Mouse (Mus musculus) MEL (cell line): Measurements from ENCODE around the gene Tmem151b. TPM values are rescaled to one million over a fixed set of nuclear protein-coding genes. Genes with fewer than 3 reads are reported as not detected.

Experiments
- DNase-seq: peaks from one replicate; pipeline ENCODE4 v3.0.0; 2011; ENCODE audit warnings: low read depth, low spot score
- H3K27ac ChIP-seq: 2 replicates; pipeline ENCODE4 v1.5.1; 2012; ENCODE audit warnings: low read depth, mild to moderate bottlenecking, control low read depth, low read length, moderate library complexity; ENCODE audit not compliant: control insufficient read depth
- H3K27me3 ChIP-seq, 2 experiments: fragments of 150-350 bp in 1 of 2; sonication (generic) in 1 of 2; 2 replicates each; pipeline ENCODE4 v1.6.1; 2012; ENCODE audit warnings: low read length in 2 of 2, mild to moderate bottlenecking in 2 of 2, improper control_type of control experiment in 1 of 2, moderate library complexity in 1 of 2; ENCODE audit not compliant: insufficient read depth in 2 of 2, control insufficient read depth in 1 of 2
- H3K36me3 ChIP-seq, 2 experiments: 2 replicates each; pipeline ENCODE4 v1.6.1; 2012 to 2014; ENCODE audit warnings: low read length in 2 of 2, improper control_type of control experiment in 1 of 2, inconsistent platforms in 1 of 2, mild to moderate bottlenecking in 1 of 2; ENCODE audit not compliant: insufficient read depth in 2 of 2, control insufficient read depth in 1 of 2
- H3K4me1 ChIP-seq, 2 experiments: fragments of 150-350 bp in 1 of 2; sonication (generic) in 1 of 2; 2 replicates each; pipeline ENCODE4 v1.6.1; 2012; ENCODE audit warnings: low read length in 2 of 2, improper control_type of control experiment in 1 of 2, mild to moderate bottlenecking in 1 of 2; ENCODE audit not compliant: insufficient read depth in 2 of 2, control insufficient read depth in 1 of 2
- H3K4me3 ChIP-seq, 2 experiments: fragments of 150-350 bp in 1 of 2; sonication (generic) in 1 of 2; 2 replicates each; pipeline ENCODE4 v1.5.1; 2012; ENCODE audit warnings: low read depth in 2 of 2, low read length in 2 of 2, mild to moderate bottlenecking in 2 of 2, moderate library complexity in 2 of 2, control low read depth in 1 of 2, improper control_type of control experiment in 1 of 2; ENCODE audit not compliant: control insufficient read depth in 1 of 2, insufficient read depth in 1 of 2
- H3K79me2 ChIP-seq: 2 replicates; pipeline ENCODE4 v1.6.1; 2012; ENCODE audit warnings: mild to moderate bottlenecking, low read length, moderate library complexity; ENCODE audit not compliant: control insufficient read depth, poor library complexity, insufficient read depth
- H3K9ac ChIP-seq: 2 replicates; pipeline ENCODE4 v1.6.1; 2012; ENCODE audit warnings: low read depth, mild to moderate bottlenecking, control low read depth, low read length, moderate library complexity; ENCODE audit not compliant: control insufficient read depth, poor library complexity, severe bottlenecking
- H3K9me3 ChIP-seq: fragments of 150-350 bp; sonication (generic); replicated peaks from 2 replicates; pipeline ENCODE4 v1.6.1; 2012; ENCODE audit warnings: mild to moderate bottlenecking, low read length, improper control_type of control experiment, moderate library complexity; ENCODE audit not compliant: insufficient read depth
- CHD1 ChIP-seq: IDR thresholded peaks from 2 replicates; pipeline ENCODE4 v1.6.1; 2012; ENCODE audit warnings: low read depth, mild to moderate bottlenecking, inconsistent platforms, low read length, improper control_type of control experiment
- CHD2 ChIP-seq: IDR thresholded peaks from 2 replicates; pipeline ENCODE4 v1.6.1; 2011; ENCODE audit warnings: low read length, improper control_type of control experiment
- CTCF ChIP-seq, 3 experiments: IDR thresholded peaks in 2 of 3; conservative IDR thresholded peaks in 1 of 3; 2 replicates each; pipeline ENCODE4 v1.5.1; 2011 to 2012; ENCODE audit warnings: low read length in 3 of 3, low read depth in 2 of 3, mild to moderate bottlenecking in 2 of 3, improper control_type of control experiment in 1 of 3, inconsistent platforms in 1 of 3, mixed read lengths in 1 of 3, moderate library complexity in 1 of 3; ENCODE audit not compliant: control insufficient read depth in 1 of 3, insufficient read depth in 1 of 3, poor library complexity in 1 of 3, severe bottlenecking in 1 of 3
- ELF1 ChIP-seq: IDR thresholded peaks from 2 replicates; pipeline ENCODE4 v1.6.1; 2014; ENCODE audit warnings: low read depth, mild to moderate bottlenecking, inconsistent platforms, low read length, improper control_type of control experiment, moderate library complexity
- EP300 ChIP-seq, 2 experiments: IDR thresholded peaks; 2 replicates each; pipeline ENCODE4 v1.6.1; 2011; ENCODE audit warnings: improper control_type of control experiment in 2 of 2, low read length in 2 of 2, low read depth in 1 of 2, mild to moderate bottlenecking in 1 of 2
- JUND ChIP-seq: IDR thresholded peaks from 2 replicates; pipeline ENCODE4 v1.6.1; 2011; ENCODE audit warnings: low read depth, mild to moderate bottlenecking, improper control_type of control experiment, low read length
- KAT2A ChIP-seq: conservative IDR thresholded peaks from 2 replicates; pipeline ENCODE4 v1.6.1; 2012; ENCODE audit warnings: low read depth, low read length, improper control_type of control experiment, inconsistent platforms
- MAX ChIP-seq: IDR thresholded peaks from 2 replicates; pipeline ENCODE4 v1.6.1; 2011; ENCODE audit warnings: low read length, improper control_type of control experiment
- MAZ ChIP-seq: IDR thresholded peaks from 2 replicates; pipeline ENCODE4 v1.6.1; 2012; ENCODE audit warnings: low read depth, mild to moderate bottlenecking, inconsistent platforms, low read length, improper control_type of control experiment
- MEF2A ChIP-seq: IDR thresholded peaks from 2 replicates; pipeline ENCODE4 v1.6.1; 2014; ENCODE audit warnings: low read depth, mild to moderate bottlenecking, inconsistent platforms, low read length, improper control_type of control experiment; ENCODE audit not compliant: poor library complexity, insufficient replicate concordance, severe bottlenecking; ENCODE audit errors: extremely low read depth
- MYB ChIP-seq: IDR thresholded peaks from 2 replicates; pipeline ENCODE4 v1.6.1; 2011; ENCODE audit warnings: mild to moderate bottlenecking, low read depth, low read length, improper control_type of control experiment
- MYC ChIP-seq: IDR thresholded peaks from 2 replicates; pipeline ENCODE4 v1.6.1; 2011; ENCODE audit warnings: low read depth, mild to moderate bottlenecking, low read length, improper control_type of control experiment, moderate library complexity
- NRF1 ChIP-seq: IDR thresholded peaks from 2 replicates; pipeline ENCODE4 v1.6.1; 2014; ENCODE audit warnings: low read depth, mild to moderate bottlenecking, inconsistent platforms, low read length, improper control_type of control experiment, moderate library complexity; ENCODE audit not compliant: poor library complexity, insufficient read depth, severe bottlenecking
- POLR2A ChIP-seq, 2 experiments: IDR thresholded peaks; 2 replicates each; pipeline ENCODE4 v1.6.1; 2011 to 2012; ENCODE audit warnings: low read length in 2 of 2, mild to moderate bottlenecking in 2 of 2, control low read depth in 1 of 2, improper control_type of control experiment in 1 of 2, low read depth in 1 of 2, moderate library complexity in 1 of 2; ENCODE audit not compliant: control insufficient read depth in 1 of 2, insufficient read depth in 1 of 2, poor library complexity in 1 of 2
- POLR2AphosphoS5 ChIP-seq: IDR thresholded peaks from 2 replicates; pipeline ENCODE4 v1.6.1; 2012; ENCODE audit warnings: low read depth, borderline replicate concordance, mild to moderate bottlenecking, inconsistent platforms, low read length, moderate library complexity, mixed read lengths
- RAD21 ChIP-seq: IDR thresholded peaks from 2 replicates; pipeline ENCODE4 v1.6.1; 2011; ENCODE audit warnings: mild to moderate bottlenecking, low read depth, low read length, improper control_type of control experiment
- SIN3A ChIP-seq: IDR thresholded peaks from 2 replicates; pipeline ENCODE4 v1.6.1; 2012; ENCODE audit warnings: low read length, improper control_type of control experiment, inconsistent platforms
- SMC3 ChIP-seq: IDR thresholded peaks from 2 replicates; pipeline ENCODE4 v1.6.1; 2011; ENCODE audit warnings: low read depth, low read length, improper control_type of control experiment
- TAL1 ChIP-seq: IDR thresholded peaks from 2 replicates; pipeline ENCODE4 v1.6.1; 2012; ENCODE audit warnings: mild to moderate bottlenecking, inconsistent platforms, low read length, moderate library complexity, mixed read lengths
- TBP ChIP-seq: IDR thresholded peaks from 2 replicates; pipeline ENCODE4 v1.8.0; 2011; ENCODE audit warnings: low read depth, low read length, improper control_type of control experiment
- TCF12 ChIP-seq: IDR thresholded peaks from 2 replicates; pipeline ENCODE4 v1.6.1; 2014; ENCODE audit warnings: low read depth, mild to moderate bottlenecking, inconsistent platforms, low read length, improper control_type of control experiment, moderate library complexity
- USF1 ChIP-seq: IDR thresholded peaks from 2 replicates; pipeline ENCODE4 v1.6.1; 2014; ENCODE audit warnings: low read depth, mild to moderate bottlenecking, inconsistent platforms, low read length, improper control_type of control experiment, moderate library complexity
- USF2 ChIP-seq, 2 experiments: IDR thresholded peaks; 2 replicates each; pipeline ENCODE4 v1.6.1; 2011 to 2012; ENCODE audit warnings: improper control_type of control experiment in 2 of 2, low read length in 2 of 2, borderline replicate concordance in 1 of 2, inconsistent platforms in 1 of 2, low read depth in 1 of 2, mild to moderate bottlenecking in 1 of 2; ENCODE audit not compliant: insufficient read depth in 1 of 2
- ZC3H11A ChIP-seq: IDR thresholded peaks from 2 replicates; pipeline ENCODE4 v1.6.1; 2012; ENCODE audit warnings: low read depth, mild to moderate bottlenecking, inconsistent platforms, low read length, improper control_type of control experiment
- ZKSCAN1 ChIP-seq: IDR thresholded peaks from 2 replicates; pipeline ENCODE4 v1.6.1; 2012; ENCODE audit warnings: low read depth, mild to moderate bottlenecking, inconsistent platforms, low read length, improper control_type of control experiment, moderate library complexity
- ZNF384 ChIP-seq: IDR thresholded peaks from 2 replicates; pipeline ENCODE4 v1.6.1; 2012; ENCODE audit warnings: low read depth, mild to moderate bottlenecking, inconsistent platforms, low read length, improper control_type of control experiment
- polyA plus RNA-seq, 2 experiments: library from polyadenylated mRNA; stranded (reverse) in 1 of 2; unstranded in 1 of 2; fragments of >175 nt in 1 of 2; fragments of >200 nt in 1 of 2; gene quantifications; 2 replicates each; pipeline versions ENCODE4 v1.2.1 to v1.2.4; 2012; ENCODE audit warnings: low replicate concordance in 2 of 2, low read depth in 1 of 2; ENCODE audit not compliant: insufficient read length in 2 of 2, insufficient read depth in 1 of 2, missing spikeins in 1 of 2
- total RNA-seq: library from RNA; depleted of rRNA; stranded (reverse); fragments of 300-350 nt; gene quantifications from 2 replicates; pipeline ENCODE4 v1.2.3, GENCODE M21; 2012

Gene Tmem151b
- total and polyA plus RNA-seq, 3 experiments, result 0.15 to 1.1 TPM; not detected in 1

DNA sequence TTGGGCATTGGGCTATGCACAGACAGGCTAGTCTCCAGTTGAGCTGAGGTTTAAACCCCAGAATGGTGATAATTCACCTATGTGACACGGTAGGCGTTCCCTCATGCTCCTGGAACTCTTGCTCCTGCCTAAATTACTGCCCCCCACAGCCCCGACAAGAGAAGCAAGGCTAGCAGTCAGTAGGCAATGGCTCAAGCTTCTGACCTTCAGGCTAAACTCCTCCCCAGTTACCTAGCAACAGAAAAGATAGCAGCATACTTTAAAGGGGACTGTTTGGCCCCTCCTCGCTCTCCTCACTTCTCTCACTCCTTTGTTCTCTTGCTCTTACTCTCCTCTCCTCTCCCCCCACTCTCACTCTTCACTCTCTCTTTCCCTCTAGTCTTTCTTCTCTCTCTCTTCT, 48.5 kb downstream of the Tmem151b start:
- no peak overlapping the region for H3K4me3 ChIP-seq
- no peak overlapping the region for H3K27ac ChIP-seq
- H3K4me1 ChIP-seq, result peaks cover 7 to 24% of the 10 kb centered on the region in 2 experiments
- H3K36me3 ChIP-seq, result peaks cover 0 to 6% of the 10 kb centered on the region in 2 experiments; a peak in 2 of 4 replicates
- no peaks in the 10 kb centered on the region for H3K79me2 ChIP-seq
- DNase-seq, result no peak
- TF ChIP-seq USF2 (IDR thresholded peaks at IDR 0.05; ENCODE audit: borderline replicate concordance in 1 of 2, insufficient read depth in 1 of 2, low read depth in 1 of 2, low read length in 2 of 2) (no peak), MAX (no peak), NRF1 (no peak), MAZ (no peak), KAT2A (no peak), JUND (no peak), TAL1 (no peak), ELF1 (no peak), TBP (no peak), TCF12 (no peak), SMC3 (no peak), ZKSCAN1 (no peak), CHD2 (no peak), MYB (no peak), CHD1 (no peak), EP300 (IDR thresholded peaks at IDR 0.05; ENCODE audit: low read depth in 1 of 2, low read length in 2 of 2) (no peak), MYC (no peak), SIN3A (no peak), ZNF384 (no peak), RAD21 (no peak)
- no peaks in the 10 kb centered on the region; a peak in 1 of 4 replicates for H3K27me3 ChIP-seq
- H3K9ac ChIP-seq, result no peak overlapping the region
- no peaks in the 10 kb centered on the region for H3K9me3 ChIP-seq

DNA sequence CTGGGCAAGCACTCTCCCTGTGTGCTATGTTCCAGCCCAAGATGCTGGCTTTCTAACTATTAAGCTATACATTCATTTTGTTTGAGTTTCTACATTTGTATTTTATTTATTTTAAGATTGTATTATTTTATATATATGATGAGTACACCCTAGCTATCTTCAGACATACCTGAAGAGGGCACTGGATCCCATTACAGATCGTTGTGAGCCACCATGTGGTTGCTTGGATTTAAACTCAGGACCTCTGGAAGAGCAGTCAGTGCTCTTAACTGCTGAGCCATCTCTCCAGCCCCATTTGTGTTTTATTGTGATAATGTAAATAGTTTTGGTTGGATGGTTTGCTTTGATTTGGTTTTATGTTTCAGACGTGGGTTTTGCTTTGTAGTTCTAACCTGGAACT, 50.0 kb downstream of the Tmem151b start:
- Histone ChIP-seq H3K79me2 (no peaks in the 10 kb centered on the region), H3K9me3 (no peaks in the 10 kb centered on the region), H3K27me3 (peaks cover 0 to 5% of the 10 kb centered on the region in 2 experiments; a peak in 3 of 4 replicates), H3K4me1 (peaks cover 7 to 18% of the 10 kb centered on the region in 2 experiments), H3K27ac (no peak overlapping the region), H3K4me3 (no peak overlapping the region), H3K36me3 (peaks cover 0 to 5% of the 10 kb centered on the region in 2 experiments; a peak in 2 of 4 replicates), H3K9ac (no peak overlapping the region)
- TF ChIP-seq SMC3 (peak; percentile 15; the same call in 1 of the 2 replicates), CHD1 (no peak), CTCF (IDR thresholded peaks at IDR 0.05 in 2 of 3, conservative IDR thresholded peaks at IDR 0.05 in 1 of 3; ENCODE audit: control insufficient read depth in 1 of 3, insufficient read depth in 1 of 3, low read depth in 2 of 3, low read length in 3 of 3, poor library complexity in 1 of 3, severe bottlenecking in 1 of 3) (peak in 1 of 3 experiments; percentile 37; a peak in 2 of 6 replicates), MAX (no peak), USF1 (no peak), POLR2AphosphoS5 (no peak), TCF12 (no peak), MEF2A (no peak), ZC3H11A (no peak), POLR2A (IDR thresholded peaks at IDR 0.05; ENCODE audit: control insufficient read depth in 1 of 2, insufficient read depth in 1 of 2, low read depth in 1 of 2, low read length in 2 of 2, poor library complexity in 1 of 2) (no peak)
- DNase-seq, result no peak
